Mouse (Mus musculus) hindbrain, embryonic 12.5 days (tissue): ENCODE measurements at regions not wholly inside any gene's neighbourhood (a gene's known extent, or its start where the extent isn't known, plus 50 kb on each side); places are given as distances from the start of the nearest gene placed in this dataset.

ENCODE experiments used
- ATAC-seq: fragments of 200-750 bp; cut with Nextera tagmentation; 2 replicates; pipeline ENCODE4 v1.8.0; 2017; ENCODE audit warnings: moderate TSS enrichment; ENCODE audit not compliant: low FRiP score
- H3K27ac ChIP-seq: fragments of 300-500 bp; sonication (generic); 2 replicates; pipeline ENCODE4 v1.5.1; 2016; ENCODE audit warnings: mild to moderate bottlenecking
- H3K27me3 ChIP-seq: fragments of 300-500 bp; sonication (generic); 2 replicates; pipeline ENCODE4 v1.6.1; 2016; ENCODE audit warnings: mild to moderate bottlenecking
- H3K36me3 ChIP-seq: fragments of 300-500 bp; sonication (generic); 2 replicates; pipeline ENCODE4 v1.6.1; 2016; ENCODE audit warnings: mild to moderate bottlenecking
- H3K4me1 ChIP-seq: fragments of 300-500 bp; sonication (generic); 2 replicates; pipeline ENCODE4 v1.6.1; 2016
- H3K4me2 ChIP-seq: fragments of 300-500 bp; sonication (generic); replicated peaks from 2 replicates; pipeline ENCODE4 v1.6.1; 2016; ENCODE audit warnings: mild to moderate bottlenecking
- H3K4me3 ChIP-seq: fragments of 300-500 bp; sonication (generic); 2 replicates; pipeline ENCODE4 v1.5.1; 2016; ENCODE audit warnings: mild to moderate bottlenecking
- H3K9ac ChIP-seq: fragments of 300-500 bp; sonication (generic); 2 replicates; pipeline ENCODE4 v1.6.1; 2016; ENCODE audit warnings: mild to moderate bottlenecking, moderate library complexity
- H3K9me3 ChIP-seq: fragments of 300-500 bp; sonication (generic); replicated peaks from 2 replicates; pipeline ENCODE4 v1.6.1; 2016; ENCODE audit warnings: mild to moderate bottlenecking
- WGBS: fragments of 180-500 bp; shearing (Covaris S2); methylation state at CpG from one replicate; pipeline ENCODE4 v1.1.7; 2016; 5-methylcytosine and 5-hydroxymethylcytosine counted together

DNA sequence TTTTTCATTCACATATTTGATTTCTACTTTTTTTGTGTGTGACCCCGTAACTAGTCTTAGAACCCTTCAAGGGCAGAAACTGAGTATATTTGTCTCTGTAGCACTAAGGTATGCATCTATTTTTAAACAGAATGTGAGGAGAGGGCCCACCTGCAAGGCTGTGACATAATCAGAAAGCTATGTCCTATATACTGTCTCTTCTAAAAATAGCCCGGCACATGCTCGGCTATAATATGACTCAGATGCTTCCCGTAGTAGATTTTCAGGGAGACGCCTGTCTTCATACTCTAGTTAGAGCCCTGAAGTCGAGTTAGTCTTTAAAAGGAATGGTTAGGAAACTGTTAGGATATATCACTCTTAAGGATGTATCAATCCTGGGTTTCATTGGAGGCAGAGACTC is 61.0 kb upstream of the Prickle1 start:
- 74% methylated on average over 6 of the region's 6 CpGs for WGBS
- Histone ChIP-seq H3K9me3 (no peaks in the 10 kb centered on the region), H3K4me3 (no peak overlapping the region), H3K4me1 (no peaks in the 10 kb centered on the region), H3K4me2 (no peak overlapping the region), H3K27me3 (no peaks in the 10 kb centered on the region), H3K9ac (no peak overlapping the region), H3K36me3 (no peaks in the 10 kb centered on the region), H3K27ac (no peak overlapping the region)
- ATAC-seq = no peak

DNA sequence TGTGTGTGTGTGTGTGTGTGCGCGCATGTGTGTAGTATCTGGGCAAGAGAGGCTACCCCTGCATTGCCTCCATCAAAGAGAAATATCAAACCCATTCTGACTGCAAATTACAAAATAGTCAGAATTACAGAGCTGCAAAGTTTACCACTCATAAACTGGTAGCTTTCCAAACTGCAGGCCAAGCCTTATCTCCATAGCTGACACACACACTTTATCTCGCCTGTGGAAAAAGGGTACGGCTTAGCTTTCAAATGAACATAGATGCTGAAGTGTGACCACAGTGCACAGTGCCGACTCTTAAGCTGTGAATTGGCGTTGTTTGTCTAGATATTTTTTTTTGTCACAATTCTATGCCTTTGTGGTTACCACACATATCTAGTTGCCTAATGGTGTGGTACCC is 60.1 kb upstream of the Prickle1 start:
- 91% methylated on average over 6 of the region's 6 CpGs for WGBS
- no peak overlapping the region for H3K4me3 ChIP-seq

DNA sequence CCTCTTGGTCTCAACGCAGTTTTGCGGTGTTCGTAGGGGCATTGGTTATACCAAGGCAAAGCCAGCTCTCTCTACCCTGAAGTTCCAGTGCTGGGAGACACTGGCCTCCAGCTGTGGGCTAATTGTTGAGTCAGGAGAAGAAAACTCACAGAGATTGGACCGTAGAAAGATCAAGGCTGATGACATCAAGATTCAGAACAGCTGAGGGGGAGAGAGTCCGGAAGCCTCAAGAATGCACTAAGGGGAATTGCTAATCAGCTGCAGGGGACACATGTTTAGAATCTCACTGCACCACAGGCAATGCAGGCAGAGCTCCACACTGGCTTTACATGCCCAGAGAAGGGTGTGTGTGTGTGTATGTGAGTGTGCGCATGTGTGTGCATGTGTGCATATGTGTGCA is 59.6 kb upstream of the Prickle1 start:
- no peak overlapping the region for H3K9ac ChIP-seq
- no peaks in the 10 kb centered on the region; the same call in 1 of the 2 replicates for H3K4me1 ChIP-seq
- no peaks in the 10 kb centered on the region for H3K27me3 ChIP-seq
- WGBS = 83% methylated on average over 6 of the region's 6 CpGs
- no peak overlapping the region for H3K4me2 ChIP-seq
- no peaks in the 10 kb centered on the region for H3K9me3 ChIP-seq
- no peak overlapping the region for H3K4me3 ChIP-seq
- no peaks in the 10 kb centered on the region for H3K36me3 ChIP-seq
- no peak overlapping the region for H3K27ac ChIP-seq
- no peak for ATAC-seq

More for the DNA sequence above, 60.1 kb upstream of the Prickle1 start:
- H3K4me2 ChIP-seq = no peak overlapping the region
- no peaks in the 10 kb centered on the region for H3K9me3 ChIP-seq
- H3K27me3 ChIP-seq = no peaks in the 10 kb centered on the region
- no peaks in the 10 kb centered on the region for H3K4me1 ChIP-seq
- no peak overlapping the region for H3K9ac ChIP-seq
- no peak for ATAC-seq
- no peaks in the 10 kb centered on the region for H3K36me3 ChIP-seq
- H3K27ac ChIP-seq = no peak overlapping the region

DNA sequence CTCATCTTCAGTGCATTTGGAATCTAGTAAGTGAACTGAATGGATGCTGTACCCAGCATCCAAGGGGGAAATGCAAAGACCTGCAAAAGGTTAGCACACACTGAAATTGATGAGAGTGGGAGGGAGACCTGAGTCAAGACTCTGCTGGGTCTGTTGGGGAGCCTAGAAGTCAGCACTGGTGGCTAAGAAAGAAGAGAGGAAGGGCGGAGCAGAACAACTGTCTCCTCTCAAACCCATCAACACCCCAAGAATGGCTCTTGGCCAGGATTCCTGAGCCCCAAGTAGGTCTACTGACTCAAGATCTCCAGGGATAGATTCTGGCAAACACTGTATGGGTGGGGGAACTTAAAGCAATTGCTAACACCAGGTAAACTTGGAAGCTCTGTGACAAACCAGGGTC is 57.7 kb upstream of the Prickle1 start:
- no peaks in the 10 kb centered on the region for H3K27me3 ChIP-seq
- no peak overlapping the region for H3K4me2 ChIP-seq
- ATAC-seq = no peak
- H3K4me3 ChIP-seq = no peak overlapping the region
- 93% methylated on average over 1 of the region's 1 CpGs for WGBS
- H3K27ac ChIP-seq = no peak overlapping the region
- H3K36me3 ChIP-seq = no peaks in the 10 kb centered on the region
- H3K4me1 ChIP-seq = no peaks in the 10 kb centered on the region; the same call in 1 of the 2 replicates
- H3K9me3 ChIP-seq = no peaks in the 10 kb centered on the region
- H3K9ac ChIP-seq = no peak overlapping the region

DNA sequence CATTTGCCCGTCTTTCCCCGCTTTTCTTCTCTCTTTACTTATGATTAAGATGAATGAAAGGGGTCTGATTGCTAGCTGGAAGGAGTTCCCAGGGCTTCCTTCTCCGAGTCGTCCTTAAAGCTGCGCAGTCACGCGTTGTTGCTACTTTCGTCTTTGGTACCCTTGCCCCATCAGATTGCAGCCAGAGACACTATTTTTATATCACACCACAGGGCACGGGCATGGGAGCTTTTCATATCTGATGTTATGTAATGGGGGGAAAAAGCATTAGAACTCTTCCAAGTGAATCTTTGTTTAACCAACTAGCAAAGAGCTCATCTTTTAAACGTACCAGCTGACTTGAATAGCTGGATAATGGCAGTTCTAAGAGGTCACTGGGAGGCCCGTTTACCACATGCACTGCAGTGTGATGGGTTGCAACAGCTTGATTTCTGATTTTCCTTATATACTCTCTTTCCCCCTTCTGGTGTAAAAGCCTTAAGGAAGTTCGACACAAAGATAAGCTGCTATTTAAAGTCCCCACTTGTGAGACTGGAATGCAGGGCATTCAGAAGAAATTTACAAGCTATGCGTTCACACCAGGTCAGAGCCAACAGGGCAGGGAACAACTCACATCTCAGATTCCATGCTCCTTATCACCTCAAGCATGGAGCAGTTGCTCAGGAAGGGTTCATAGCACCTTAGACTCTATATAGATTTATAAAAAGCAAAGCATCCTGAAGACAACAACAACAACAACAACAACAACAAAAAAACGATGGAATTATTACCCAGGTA is 55.5 kb upstream of the Prickle1 start:
- H3K27me3 ChIP-seq = no peaks in the 10 kb centered on the region
- WGBS = 77% methylated on average over 14 of the region's 14 CpGs
- H3K36me3 ChIP-seq = no peaks in the 10 kb centered on the region
- H3K4me2 ChIP-seq = no peak overlapping the region
- no peak overlapping the region for H3K4me3 ChIP-seq
- H3K27ac ChIP-seq = no peak overlapping the region
- ATAC-seq = no peak
- H3K9ac ChIP-seq = no peak overlapping the region
- H3K9me3 ChIP-seq = no peaks in the 10 kb centered on the region
- no peaks in the 10 kb centered on the region; the same call in 1 of the 2 replicates for H3K4me1 ChIP-seq

DNA sequence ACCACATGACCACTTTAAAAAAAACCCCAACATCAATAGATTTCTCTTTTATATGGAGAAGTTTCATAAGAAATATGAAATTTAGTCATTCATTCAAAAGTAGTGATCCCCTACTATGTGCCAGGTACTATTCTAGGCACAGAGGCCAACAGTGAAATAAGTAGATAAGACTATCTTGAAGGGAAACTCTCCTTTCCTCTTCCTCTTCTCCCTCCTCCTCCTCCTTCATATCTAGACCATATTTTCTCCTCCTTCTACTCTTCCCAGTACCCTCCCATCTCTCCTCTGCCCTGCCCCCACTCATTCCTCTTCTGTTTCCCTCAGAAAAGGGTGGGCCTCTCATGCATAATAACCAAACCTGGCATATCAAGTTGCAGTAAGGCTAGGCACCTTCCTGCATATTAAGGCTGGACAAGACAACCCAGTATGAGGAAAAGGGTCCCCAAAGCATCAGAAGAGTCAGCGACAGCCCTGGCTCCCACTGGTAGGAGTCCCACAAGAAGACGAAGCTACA is 54.4 kb upstream of the Prickle1 start:
- no peak for ATAC-seq
- Histone ChIP-seq H3K27me3 (no peaks in the 10 kb centered on the region), H3K4me1 (no peaks in the 10 kb centered on the region; the same call in 1 of the 2 replicates), H3K4me2 (no peak overlapping the region), H3K36me3 (no peaks in the 10 kb centered on the region), H3K4me3 (no peak overlapping the region), H3K27ac (no peak overlapping the region), H3K9ac (no peak overlapping the region), H3K9me3 (no peaks in the 10 kb centered on the region)
- WGBS = 88% methylated on average over 2 of the region's 2 CpGs

DNA sequence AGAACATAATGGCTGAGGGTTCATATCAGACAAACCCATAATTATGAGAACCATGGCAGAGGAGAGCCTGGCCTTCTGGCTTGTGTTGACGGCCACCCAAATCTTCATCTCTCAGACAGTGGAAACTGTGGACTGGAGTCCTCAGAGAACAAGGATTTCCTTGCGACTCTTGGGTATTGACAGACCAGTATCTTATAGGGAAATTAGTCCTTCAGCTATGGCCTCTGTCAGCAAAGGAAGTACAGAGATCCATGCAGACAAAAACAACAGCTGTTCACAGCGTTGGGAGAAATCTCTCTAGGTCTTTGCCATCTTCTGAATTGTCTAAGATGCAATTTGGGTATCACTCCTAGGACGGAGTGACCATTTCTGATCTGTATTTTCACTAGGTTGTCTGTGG is 53.0 kb upstream of the Prickle1 start:
- WGBS = 79% methylated on average over 4 of the region's 4 CpGs
- Histone ChIP-seq H3K36me3 (no peaks in the 10 kb centered on the region), H3K4me2 (no peak overlapping the region), H3K4me3 (no peak overlapping the region), H3K27me3 (no peaks in the 10 kb centered on the region), H3K9ac (no peak overlapping the region), H3K9me3 (no peaks in the 10 kb centered on the region), H3K4me1 (no peaks in the 10 kb centered on the region; the same call in 1 of the 2 replicates), H3K27ac (no peak overlapping the region)
- ATAC-seq = no peak

DNA sequence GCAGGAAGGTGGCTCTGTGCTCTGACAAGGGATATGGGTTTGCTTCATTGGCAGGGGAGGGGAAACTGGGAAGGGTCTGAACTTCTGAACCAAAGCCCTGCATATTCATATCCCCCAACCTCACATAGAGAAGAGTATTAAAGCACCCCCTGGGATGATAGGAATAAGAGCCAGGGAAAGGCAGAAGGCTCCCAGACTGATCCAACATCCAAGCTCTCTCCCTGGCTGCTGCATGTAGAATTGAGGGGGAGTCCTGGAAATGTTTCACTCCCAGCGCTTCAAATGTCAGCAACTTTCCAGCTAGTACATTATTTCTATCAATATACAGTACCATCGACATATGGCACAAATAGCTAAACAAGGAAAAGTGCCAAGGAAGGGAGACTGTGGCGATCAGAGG is 51.1 kb upstream of the Prickle1 start:
- Histone ChIP-seq H3K4me3 (no peak overlapping the region), H3K4me1 (no peaks in the 10 kb centered on the region; the same call in 1 of the 2 replicates), H3K4me2 (no peak overlapping the region), H3K27me3 (no peaks in the 10 kb centered on the region), H3K9ac (no peak overlapping the region), H3K27ac (no peak overlapping the region), H3K36me3 (no peaks in the 10 kb centered on the region), H3K9me3 (no peaks in the 10 kb centered on the region)
- WGBS = 95% methylated on average over 3 of the region's 3 CpGs
- ATAC-seq = no peak

DNA sequence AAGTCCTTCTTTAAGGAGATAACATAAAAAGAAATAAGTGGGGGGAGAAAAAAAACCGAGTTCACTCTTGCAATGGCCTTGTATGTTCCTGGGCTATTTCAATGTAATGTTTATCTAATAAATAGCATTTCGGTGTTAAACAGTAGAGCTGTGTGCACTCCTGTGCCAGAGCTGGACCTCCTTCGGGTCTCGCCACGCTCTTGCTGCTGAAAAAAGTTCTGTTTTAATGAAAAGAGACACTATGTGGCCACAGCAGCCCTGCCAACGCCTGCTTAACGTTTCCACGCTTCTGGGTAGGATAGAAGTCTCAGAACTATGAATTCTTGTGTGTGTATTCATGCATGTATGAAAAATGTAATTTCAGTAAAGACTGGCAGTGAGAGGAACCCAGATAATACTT is 50.3 kb upstream of the Prickle1 start:
- 80% methylated on average over 8 of the region's 8 CpGs for WGBS
- Histone ChIP-seq H3K4me3 (no peak overlapping the region), H3K9me3 (no peaks in the 10 kb centered on the region), H3K4me2 (no peak overlapping the region), H3K27ac (no peak overlapping the region), H3K9ac (no peak overlapping the region), H3K36me3 (no peaks in the 10 kb centered on the region), H3K4me1 (no peaks in the 10 kb centered on the region; the same call in 1 of the 2 replicates), H3K27me3 (no peaks in the 10 kb centered on the region)
- no peak for ATAC-seq
